Mouse (Mus musculus) kidney, postnatal 0 days (tissue): Measurements from ENCODE around the gene Aoc2. TPM values are rescaled to one million over a fixed set of nuclear protein-coding genes. Genes with fewer than 3 reads are reported as not detected.

Source experiments
- ATAC-seq: fragments of 200-750 bp; cut with Nextera tagmentation; replicated peaks from 2 replicates; pipeline ENCODE4 v1.8.0; 2017; ENCODE audit warnings: low read depth, moderate number of reproducible peaks, moderate TSS enrichment, moderate library complexity; ENCODE audit not compliant: low FRiP score
- DNase-seq: peaks from one replicate; pipeline ENCODE4 v3.0.0-alpha.2; 2016; ENCODE audit warnings: low spot score
- H3K27ac ChIP-seq: fragments of 300-500 bp; sonication (generic); 2 replicates; pipeline ENCODE4 v1.5.1; 2014; ENCODE audit warnings: mild to moderate bottlenecking
- H3K27me3 ChIP-seq: fragments of 300-500 bp; sonication (generic); 2 replicates; pipeline ENCODE4 v1.6.1; 2014; ENCODE audit warnings: low read length, mixed read lengths; ENCODE audit not compliant: insufficient read depth
- H3K36me3 ChIP-seq: fragments of 300-500 bp; sonication (generic); 2 replicates; pipeline ENCODE4 v1.6.1; 2014; ENCODE audit warnings: low read length, mixed read lengths; ENCODE audit not compliant: insufficient read depth
- H3K4me1 ChIP-seq: fragments of 300-500 bp; sonication (generic); replicated peaks from 2 replicates; pipeline ENCODE4 v1.6.1; 2014; ENCODE audit warnings: antibody characterized with exemption, low read length, mixed read lengths; ENCODE audit not compliant: insufficient read depth
- H3K4me2 ChIP-seq: fragments of 300-500 bp; sonication (generic); 2 replicates; pipeline ENCODE4 v1.6.1; 2014; ENCODE audit warnings: mild to moderate bottlenecking, low read length, moderate library complexity, mixed read lengths
- H3K4me3 ChIP-seq: fragments of 300-500 bp; sonication (generic); replicated peaks from 2 replicates; pipeline ENCODE4 v1.5.1; 2014; ENCODE audit warnings: low read depth, low read length
- H3K9ac ChIP-seq: fragments of 300-500 bp; sonication (generic); 2 replicates; pipeline ENCODE4 v1.6.1; 2014; ENCODE audit warnings: low read depth, low read length
- H3K9me3 ChIP-seq: fragments of 300-500 bp; sonication (generic); replicated peaks from 2 replicates; pipeline ENCODE4 v1.6.1; 2016; ENCODE audit warnings: low read length, inconsistent platforms, mixed read lengths
- CTCF ChIP-seq: IDR thresholded peaks from 2 replicates; pipeline ENCODE4 v1.5.1; 2016; ENCODE audit warnings: antibody characterized with exemption, low read depth, mild to moderate bottlenecking, moderate library complexity
- WGBS: fragments of 180-500 bp; shearing (Covaris S2); extraction: QIAGEN DNeasy Blood & Tissue Kit; methylation state at CpG from one replicate; pipeline ENCODE4 v1.1.7; 2014; 5-methylcytosine and 5-hydroxymethylcytosine counted together
- polyA plus RNA-seq: library from polyadenylated mRNA; unstranded; fragments of >200 nt; fragmentation: Nextera tagmentation; extraction: Ambion mirVana; gene quantifications from 2 replicates; pipeline ENCODE4 v1.2.1, GENCODE M21; 2015

Aoc2 gene
- polyA plus RNA-seq, 1 experiment from 2014 or later = 0.58 TPM

GRCm38 (mm10) chr11:101300881-101301280 is 24.0 kb upstream of the Aoc2 start:
- ATAC-seq = no peak
- Histone ChIP-seq H3K27me3 (no peaks in the 10 kb centered on the region), H3K4me3 (peak overlapping the region; percentile 89), H3K9me3 (no peaks in the 10 kb centered on the region), H3K36me3 (peaks cover 26% of the 10 kb centered on the region), H3K4me2 (peak overlapping the region; percentile 84), H3K27ac (no peak overlapping the region), H3K9ac (peak overlapping the region; percentile 78; the same call in 1 of the 2 replicates), H3K4me1 (peaks cover 12% of the 10 kb centered on the region)
- DNase-seq = no peak
- WGBS = 62% methylated on average over 7 of the region's 7 CpGs
- TF ChIP-seq CTCF = peak; percentile 39

GRCm38 (mm10) chr11:101301299-101302003 is 23.4 kb upstream of the Aoc2 start:
- Histone ChIP-seq H3K9ac (peak overlapping the region; percentile 78), H3K36me3 (peaks cover 23% of the 10 kb centered on the region), H3K27me3 (no peaks in the 10 kb centered on the region), H3K27ac (peak overlapping the region; percentile 78), H3K4me3 (peak overlapping the region; percentile 89), H3K4me1 (peaks cover 12% of the 10 kb centered on the region), H3K4me2 (peak overlapping the region; percentile 84), H3K9me3 (no peaks in the 10 kb centered on the region)
- no peak for DNase-seq
- WGBS = 12% methylated on average over 26 of the region's 26 CpGs
- TF ChIP-seq CTCF = no peak
- no peak for ATAC-seq

GRCm38 (mm10) chr11:101302004-101302798 is 22.7 kb upstream of the Aoc2 start, which contains the start of gene Becn1:
Gene Becn1 (minus strand): TSS chr11:101302286.
- ATAC-seq = peak; percentile 91

GRCm38 (mm10) chr11:101307744-101308143 is 17.1 kb upstream of the Aoc2 start:
- no peak overlapping the region for H3K4me2 ChIP-seq
- H3K9me3 ChIP-seq = no peaks in the 10 kb centered on the region
- TF ChIP-seq CTCF = no peak
- H3K4me3 ChIP-seq = no peak overlapping the region
- no peak for ATAC-seq
- no peak for DNase-seq
- no peak overlapping the region for H3K9ac ChIP-seq
- no peak overlapping the region for H3K27ac ChIP-seq
- H3K4me1 ChIP-seq = no peaks in the 10 kb centered on the region
- WGBS = 44% methylated on average over 5 of the region's 5 CpGs
- H3K36me3 ChIP-seq = no peaks in the 10 kb centered on the region
- no peaks in the 10 kb centered on the region for H3K27me3 ChIP-seq

More at GRCm38 (mm10) chr11:101302004-101302798, 22.7 kb upstream of the Aoc2 start, which contains the start of gene Becn1:
- H3K4me1 ChIP-seq = peaks cover 12% of the 10 kb centered on the region
- peak within 1 kb of the TSS; percentile 84 for H3K4me2 ChIP-seq
- H3K4me3 ChIP-seq = peak within 1 kb of the TSS; percentile 89
- H3K9ac ChIP-seq = peak within 1 kb of the TSS; percentile 78
- peak; percentile 97 for DNase-seq
- 6% methylated on average over 39 of the region's 39 CpGs for WGBS
- H3K27me3 ChIP-seq = no peaks in the 10 kb centered on the region
- H3K27ac ChIP-seq = peak within 1 kb of the TSS; percentile 78
- TF ChIP-seq CTCF = peak; percentile 97
- H3K36me3 ChIP-seq = peaks cover 21% of the 10 kb centered on the region
- H3K9me3 ChIP-seq = no peaks in the 10 kb centered on the region

- Histone ChIP-seq H3K27me3 (no peaks in the 10 kb centered on the region), H3K4me3 (no peak overlapping the region), H3K9me3 (no peaks in the 10 kb centered on the region), H3K27ac (no peak overlapping the region), H3K4me1 (no peaks in the 10 kb centered on the region), H3K9ac (no peak overlapping the region), H3K36me3 (no peaks in the 10 kb centered on the region), H3K4me2 (no peak overlapping the region)
- no peak for TF ChIP-seq CTCF
- no peak for DNase-seq
- WGBS = 95% methylated on average over 3 of the region's 3 CpGs
- ATAC-seq = no peak
These were observed 13.8 kb upstream of the Aoc2 start for GRCm38 (mm10) chr11:101311083-101311482.

- Histone ChIP-seq H3K4me2 (no peak overlapping the region), H3K27ac (no peak overlapping the region), H3K9ac (no peak overlapping the region), H3K4me3 (no peak overlapping the region), H3K27me3 (no peaks in the 10 kb centered on the region), H3K4me1 (peaks cover 4% of the 10 kb centered on the region), H3K36me3 (no peaks in the 10 kb centered on the region), H3K9me3 (no peaks in the 10 kb centered on the region)
- TF ChIP-seq CTCF = no peak
- 47% methylated on average over 3 of the region's 3 CpGs for WGBS
- DNase-seq = no peak
- no peak for ATAC-seq
These were observed 12.7 kb upstream of the Aoc2 start for GRCm38 (mm10) chr11:101312150-101312549.
